Mouse (Mus musculus): Measurements from ENCODE around the gene Fcgrt. TPM values are rescaled to one million over a fixed set of nuclear protein-coding genes. Genes with fewer than 3 reads are reported as not detected.
A peak's percentile ranks its signal among the peaks of the same experiment; 100 is the strongest.
"Not testable (repeated sequence)": the region's sequence is repeated elsewhere in the genome, so short reads cannot be mapped to it uniquely, and the experiment has no call there.

Gene Fcgrt
- total RNA-seq (2014; rRNA removed; ENCODE audit: low replicate concordance) (48.9 and 51.6 TPM in 2 replicates), polyA plus RNA-seq (2015; fragmentation: Nextera tagmentation; extraction: Ambion mirVana) (59.5 and 67.9 TPM in 2 replicates)

DNA sequence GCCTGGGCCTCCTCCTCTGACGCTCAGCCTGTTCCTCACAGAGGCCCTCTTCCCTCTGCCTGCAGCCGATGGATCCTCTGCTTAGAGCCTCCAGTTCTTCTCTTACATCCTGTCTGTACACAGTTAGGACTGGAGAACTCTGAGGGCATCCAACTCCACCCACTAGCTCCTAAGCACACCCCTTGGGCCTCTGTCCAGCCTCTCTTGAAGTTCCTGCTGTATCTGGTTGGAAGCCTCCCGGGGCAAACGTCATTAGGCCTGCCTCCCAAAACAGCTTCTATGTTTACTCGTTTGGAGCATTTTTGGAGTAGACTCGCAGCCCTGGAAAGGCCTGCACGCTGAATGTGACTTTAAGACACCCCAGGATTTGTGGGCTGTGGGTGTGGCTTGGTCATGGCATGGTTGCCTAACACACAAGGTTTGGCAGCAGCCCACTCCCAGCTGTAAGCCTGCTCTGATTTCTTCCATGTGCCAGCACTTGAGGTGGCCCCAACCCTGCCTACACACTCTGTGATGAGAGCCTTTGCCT is at the start of gene Fcgrt:
TSS of gene Fcgrt (minus strand) at position 200 of the 529 bp plus-strand sequence.
- peak within 1 kb of the TSS; percentile 46 for H3K4me3 ChIP-seq (ENCODE audit: low read depth, low read length)
- WGBS, result 13% methylated on average over 7 of the region's 7 CpGs

DNA sequence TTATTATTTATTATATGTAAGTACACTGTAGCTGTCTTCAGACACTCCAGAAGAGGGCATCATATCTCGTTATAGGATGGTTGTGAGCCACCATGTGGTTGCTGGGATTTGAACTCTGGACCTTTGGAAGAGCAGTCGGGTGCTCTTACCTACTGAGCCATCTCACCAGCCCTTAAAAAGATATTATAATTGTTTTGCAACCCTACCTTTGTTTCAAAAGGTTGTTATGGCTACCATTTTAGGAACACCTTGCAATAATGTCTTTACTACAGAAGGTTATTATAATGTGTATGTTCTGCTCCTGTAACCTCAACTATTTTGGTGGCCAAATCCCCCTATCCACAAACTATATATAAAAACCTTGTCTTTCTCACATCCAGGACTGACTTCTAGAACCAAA is 49.4 kb upstream of the Fcgrt start:
- DNase-seq (ENCODE audit: low spot score); H3K4me3 ChIP-seq (ENCODE audit: low read depth, low read length); H3K27me3 ChIP-seq (ENCODE audit: control insufficient read depth, insufficient read depth, low read length); H3K9me3 ChIP-seq (replicated peaks; ENCODE audit: control insufficient read depth, low read length); H3K4me1 ChIP-seq (ENCODE audit: control insufficient read depth, insufficient read depth); H3K4me2 ChIP-seq (ENCODE audit: low read depth, low read length); H3K27ac ChIP-seq (ENCODE audit: low read depth); H3K36me3 ChIP-seq (replicated peaks; ENCODE audit: control insufficient read depth, insufficient read depth, low read length); H3K9ac ChIP-seq (replicated peaks; ENCODE audit: low read depth, low read length); ATAC-seq (ENCODE audit: insufficient read depth, low read depth): not testable (repeated sequence)
- 85% methylated on average over 2 of the region's 2 CpGs for WGBS

More for the DNA sequence above, at the start of gene Fcgrt:
- Histone ChIP-seq H3K27me3 (ENCODE audit: control insufficient read depth, insufficient read depth, low read length) (no peaks in the 10 kb centered on the region), H3K9ac (replicated peaks; ENCODE audit: low read depth, low read length) (peak within 1 kb of the TSS; percentile 68), H3K36me3 (replicated peaks; ENCODE audit: control insufficient read depth, insufficient read depth, low read length) (peaks cover 4% of the 10 kb centered on the region; the same call in 1 of the 2 replicates), H3K9me3 (replicated peaks; ENCODE audit: control insufficient read depth, low read length) (no peaks in the 10 kb centered on the region), H3K4me2 (ENCODE audit: low read depth, low read length) (peak within 1 kb of the TSS; percentile 62), H3K27ac (ENCODE audit: low read depth) (peak within 1 kb of the TSS; percentile 86), H3K4me1 (ENCODE audit: control insufficient read depth, insufficient read depth) (peaks cover 17% of the 10 kb centered on the region)
- ATAC-seq (ENCODE audit: insufficient read depth, low read depth), result peak; percentile 99
- TF ChIP-seq CTCF (IDR thresholded peaks at IDR 0.05; ENCODE audit: low read depth), result no peak
- TF ChIP-seq EP300 (IDR thresholded peaks at IDR 0.05; ENCODE audit: low read depth), result no peak
- DNase-seq (ENCODE audit: low spot score), result peak; percentile 99

DNA sequence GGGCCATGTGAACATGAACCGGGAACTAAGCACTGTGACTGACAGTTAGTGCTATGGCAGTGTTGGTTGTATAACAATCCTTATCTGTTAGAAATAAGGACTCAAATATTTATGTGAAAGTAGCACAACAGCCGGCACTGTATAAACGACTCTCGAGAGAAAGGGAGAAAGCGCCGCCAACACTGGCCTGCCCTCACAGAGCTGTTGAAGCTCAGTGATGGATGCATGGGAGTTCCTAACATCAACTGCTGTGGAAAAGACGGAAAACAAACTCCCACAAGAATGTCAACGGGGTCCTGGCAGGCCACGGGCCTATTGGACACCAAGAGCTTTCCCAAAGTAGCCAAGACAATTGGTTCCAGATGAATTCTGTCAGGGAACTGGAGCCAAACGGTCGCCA is 47.7 kb upstream of the Fcgrt start:
- no peaks in the 10 kb centered on the region for H3K9me3 ChIP-seq (replicated peaks; ENCODE audit: control insufficient read depth, low read length)
- H3K27ac ChIP-seq (ENCODE audit: low read depth), result no peak overlapping the region
- no peak overlapping the region for H3K9ac ChIP-seq (replicated peaks; ENCODE audit: low read depth, low read length)
- WGBS, result 53% methylated on average over 11 of the region's 11 CpGs
- no peak for ATAC-seq (ENCODE audit: insufficient read depth, low read depth)
- no peak overlapping the region for H3K4me3 ChIP-seq (ENCODE audit: low read depth, low read length)
- H3K4me1 ChIP-seq (ENCODE audit: control insufficient read depth, insufficient read depth), result 0 out of 2 replicates have a peak, but pooled peaks cover 7% of the 10 kb centered on the region
- no peaks in the 10 kb centered on the region for H3K27me3 ChIP-seq (ENCODE audit: control insufficient read depth, insufficient read depth, low read length)
- TF ChIP-seq EP300 (IDR thresholded peaks at IDR 0.05; ENCODE audit: low read depth) (no peak), CTCF (IDR thresholded peaks at IDR 0.05; ENCODE audit: low read depth) (no peak)
- DNase-seq (ENCODE audit: low spot score), result no peak
- H3K4me2 ChIP-seq (ENCODE audit: low read depth, low read length), result no peak overlapping the region
- H3K36me3 ChIP-seq (replicated peaks; ENCODE audit: control insufficient read depth, insufficient read depth, low read length), result no peaks in the 10 kb centered on the region; the same call in 1 of the 2 replicates

DNA sequence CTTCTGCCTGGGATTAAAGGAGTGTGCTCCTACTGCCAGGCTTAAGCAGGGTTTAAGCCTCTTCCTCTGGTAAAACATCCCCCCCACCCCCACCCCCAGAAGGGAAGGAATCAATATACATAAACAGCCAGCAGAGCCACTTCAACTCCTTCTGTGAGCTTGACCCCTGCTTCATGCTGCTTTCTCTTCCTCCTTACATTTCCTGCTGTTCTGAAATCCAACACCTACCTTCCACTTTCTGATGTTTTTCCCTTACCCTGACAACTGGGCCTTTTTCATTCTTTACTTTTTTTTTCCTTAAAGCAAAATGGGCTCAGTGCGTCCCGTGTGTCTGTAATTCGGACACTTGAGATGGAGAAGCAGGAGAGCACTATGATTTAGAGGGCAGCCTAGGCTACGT is 46.7 kb upstream of the Fcgrt start:
- H3K9ac ChIP-seq (replicated peaks; ENCODE audit: low read depth, low read length), result no peak overlapping the region
- H3K36me3 ChIP-seq (replicated peaks; ENCODE audit: control insufficient read depth, insufficient read depth, low read length), result peaks cover 6% of the 10 kb centered on the region; the same call in 1 of the 2 replicates
- H3K9me3 ChIP-seq (replicated peaks; ENCODE audit: control insufficient read depth, low read length), result no peaks in the 10 kb centered on the region
- no peak overlapping the region for H3K27ac ChIP-seq (ENCODE audit: low read depth)
- WGBS, result 68% methylated on average over 4 of the region's 4 CpGs
- no peak overlapping the region for H3K4me2 ChIP-seq (ENCODE audit: low read depth, low read length)
- no peaks in the 10 kb centered on the region for H3K27me3 ChIP-seq (ENCODE audit: control insufficient read depth, insufficient read depth, low read length)
- no peak for TF ChIP-seq EP300 (IDR thresholded peaks at IDR 0.05; ENCODE audit: low read depth)
- TF ChIP-seq CTCF (IDR thresholded peaks at IDR 0.05; ENCODE audit: low read depth), result no peak
- no peak for ATAC-seq (ENCODE audit: insufficient read depth, low read depth)
- 0 out of 2 replicates have a peak, but pooled peaks cover 7% of the 10 kb centered on the region for H3K4me1 ChIP-seq (ENCODE audit: control insufficient read depth, insufficient read depth)
- DNase-seq (ENCODE audit: low spot score), result no peak
- no peak overlapping the region for H3K4me3 ChIP-seq (ENCODE audit: low read depth, low read length)

DNA sequence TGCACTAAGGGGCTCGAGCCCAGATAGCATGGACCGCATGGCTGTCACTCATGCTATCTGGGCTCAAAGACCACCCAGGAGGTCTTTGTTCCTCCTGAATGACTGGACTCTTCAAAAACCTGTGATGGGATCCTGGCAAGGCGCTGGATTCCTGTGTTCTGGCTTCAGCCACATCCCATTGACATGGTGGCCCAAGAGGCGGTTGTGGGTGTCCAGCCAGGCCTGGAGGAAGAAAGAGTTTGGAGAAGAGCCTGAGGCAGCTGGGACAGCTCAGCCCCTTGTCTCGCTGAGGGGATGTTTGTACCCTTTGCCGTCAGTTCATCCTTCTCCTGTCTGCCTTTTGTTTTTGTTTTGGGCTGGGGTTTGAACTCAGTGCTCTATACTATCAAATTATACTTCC is 45.9 kb upstream of the Fcgrt start:
- Histone ChIP-seq H3K9me3 (replicated peaks; ENCODE audit: control insufficient read depth, low read length) (no peaks in the 10 kb centered on the region), H3K27me3 (ENCODE audit: control insufficient read depth, insufficient read depth, low read length) (no peaks in the 10 kb centered on the region), H3K27ac (ENCODE audit: low read depth) (no peak overlapping the region), H3K4me2 (ENCODE audit: low read depth, low read length) (no peak overlapping the region), H3K9ac (replicated peaks; ENCODE audit: low read depth, low read length) (no peak overlapping the region), H3K4me3 (ENCODE audit: low read depth, low read length) (no peak overlapping the region), H3K4me1 (ENCODE audit: control insufficient read depth, insufficient read depth) (0 out of 2 replicates have a peak, but pooled peaks cover 7% of the 10 kb centered on the region), H3K36me3 (replicated peaks; ENCODE audit: control insufficient read depth, insufficient read depth, low read length) (peaks cover 11% of the 10 kb centered on the region; the same call in 1 of the 2 replicates)
- TF ChIP-seq CTCF (IDR thresholded peaks at IDR 0.05; ENCODE audit: low read depth) (no peak), EP300 (IDR thresholded peaks at IDR 0.05; ENCODE audit: low read depth) (no peak)
- 74% methylated on average over 6 of the region's 6 CpGs for WGBS
- DNase-seq (ENCODE audit: low spot score), result no peak
- ATAC-seq (ENCODE audit: insufficient read depth, low read depth), result no peak
